Mouse (Mus musculus) G1E (cell line): ENCODE measurements around the gene Dydc2.

Experiments used
- CTCF ChIP-seq: IDR thresholded peaks from 2 replicates; pipeline ENCODE4 v1.5.1; 2012; ENCODE audit warnings: low read depth, low read length, inconsistent platforms, mixed read lengths
- GATA1 ChIP-seq: IDR thresholded peaks from 2 replicates; pipeline ENCODE4 v1.6.1; 2012; ENCODE audit warnings: borderline replicate concordance, low read length, inconsistent platforms, mixed read lengths
- POLR2AphosphoS5 ChIP-seq: IDR thresholded peaks from 2 replicates; pipeline ENCODE4 v1.6.1; 2012; ENCODE audit warnings: low read depth, low read length, inconsistent platforms; ENCODE audit not compliant: insufficient replicate concordance
- TAL1 ChIP-seq: conservative IDR thresholded peaks from 2 replicates; pipeline ENCODE4 v1.6.1; 2012; ENCODE audit warnings: low read depth, low read length, inconsistent platforms, mixed read lengths

DNA sequence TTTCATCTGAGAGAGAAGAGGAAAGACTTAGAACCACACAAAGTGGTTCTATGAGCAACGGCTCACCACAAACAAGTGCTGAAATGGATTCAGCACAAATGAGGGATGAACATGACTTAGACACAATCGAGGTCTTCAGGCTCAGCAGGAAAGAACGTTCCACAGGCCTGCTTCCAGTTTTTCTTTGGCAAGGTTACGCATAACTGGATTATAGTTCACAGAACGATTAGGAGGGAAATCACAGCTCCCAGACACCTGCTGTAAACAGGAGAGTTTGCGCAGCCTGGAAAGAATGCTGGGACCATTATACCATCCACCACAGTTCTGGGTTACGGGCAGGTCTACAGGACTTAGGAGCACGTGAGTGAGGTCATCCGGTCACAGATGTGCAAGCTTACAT is 63.3 kb downstream of the Dydc2 start:
- TF ChIP-seq CTCF = no peak
- no peak for TF ChIP-seq TAL1
- TF ChIP-seq GATA1 = no peak
- no peak for TF ChIP-seq POLR2AphosphoS5
